Mouse (Mus musculus): ENCODE results near the gene Ipo11.

The Ipo11 gene

DNA sequence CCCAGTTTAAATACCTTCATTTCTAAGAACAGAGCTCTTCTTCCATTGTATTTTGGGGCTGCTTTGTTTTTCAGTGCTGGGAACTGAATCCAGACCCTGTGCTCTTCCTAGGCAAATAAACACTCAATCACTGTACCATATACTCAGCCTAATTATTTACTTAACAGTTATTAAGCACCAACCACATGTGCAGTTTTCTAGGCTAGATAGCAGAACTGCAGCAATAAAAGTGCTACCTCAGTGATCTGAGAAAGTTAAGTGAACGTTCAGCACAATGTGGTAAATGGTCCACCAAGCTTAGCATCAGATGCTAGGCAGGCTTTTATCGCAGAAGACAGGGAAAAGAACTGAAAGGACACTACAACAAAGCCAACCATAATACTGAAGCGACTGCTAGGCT, 32.1 kb downstream of the Ipo11 start:
- no peak for DNase-seq (ENCODE audit: low spot score in 2 of 2)

DNA sequence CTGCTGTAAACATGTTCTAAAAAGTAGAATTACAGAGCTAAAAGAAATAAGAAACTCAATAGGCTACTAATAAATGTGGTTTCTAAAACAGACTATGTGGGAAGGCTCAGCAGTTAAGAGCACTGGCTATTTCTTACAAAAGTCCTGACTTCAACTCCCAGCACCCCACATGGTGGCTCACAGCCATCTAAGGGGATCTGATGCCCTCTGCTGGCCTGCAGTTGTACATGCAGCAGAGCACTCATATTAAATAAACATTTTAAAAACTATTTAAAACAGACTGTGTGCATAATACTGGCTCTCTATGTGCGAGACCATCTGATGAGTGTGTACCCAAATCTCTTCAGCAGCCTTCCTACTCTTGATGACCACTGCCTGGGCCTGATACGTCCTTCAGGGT, 42.5 kb downstream of the Ipo11 start:
- peak in 1 of 2 experiments; percentile 47 for DNase-seq (ENCODE audit: low spot score in 2 of 2)

DNA sequence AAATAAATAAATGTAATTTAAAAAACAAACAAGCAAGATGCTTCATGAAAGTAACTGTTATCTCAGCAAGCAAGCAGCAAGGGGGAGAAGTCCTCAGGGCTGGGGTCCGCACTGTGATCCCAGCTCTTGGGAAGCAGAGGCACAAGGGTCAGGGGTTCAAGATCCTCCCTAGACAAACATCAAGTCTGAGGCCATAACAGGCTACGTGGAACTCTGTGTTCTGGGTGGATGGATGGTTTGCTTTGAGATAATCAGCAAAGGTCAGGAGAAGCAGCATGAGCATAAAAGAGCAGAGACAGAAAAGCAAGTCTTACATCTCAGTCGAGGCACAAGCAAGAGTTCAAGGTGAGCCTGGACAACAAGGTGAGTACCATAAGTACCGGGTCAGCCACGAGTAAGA, 43.1 kb downstream of the Ipo11 start:
- DNase-seq (ENCODE audit: low spot score in 2 of 2) = no peak

DNA sequence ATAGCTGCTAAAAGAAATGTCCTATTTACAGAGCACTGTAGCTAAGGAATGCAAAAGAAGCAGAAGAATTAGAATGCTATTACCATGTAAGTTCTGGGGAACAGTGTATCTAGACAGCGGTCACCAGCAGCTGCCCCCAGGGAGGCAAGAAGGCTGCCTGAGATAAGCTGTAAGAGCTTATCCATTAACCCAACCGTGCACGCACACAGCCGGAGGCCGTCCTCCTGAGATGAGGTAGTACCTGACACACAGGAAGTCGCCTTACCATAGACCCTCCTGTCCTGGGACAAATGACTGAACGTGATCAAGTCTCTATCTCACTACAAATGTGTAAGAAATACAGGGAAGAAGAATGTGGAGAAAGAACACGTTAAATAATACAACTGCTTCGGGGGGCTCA, 43.6 kb downstream of the Ipo11 start:
- peak; percentile 77 to 80 for DNase-seq (ENCODE audit: low spot score in 2 of 2)

DNA sequence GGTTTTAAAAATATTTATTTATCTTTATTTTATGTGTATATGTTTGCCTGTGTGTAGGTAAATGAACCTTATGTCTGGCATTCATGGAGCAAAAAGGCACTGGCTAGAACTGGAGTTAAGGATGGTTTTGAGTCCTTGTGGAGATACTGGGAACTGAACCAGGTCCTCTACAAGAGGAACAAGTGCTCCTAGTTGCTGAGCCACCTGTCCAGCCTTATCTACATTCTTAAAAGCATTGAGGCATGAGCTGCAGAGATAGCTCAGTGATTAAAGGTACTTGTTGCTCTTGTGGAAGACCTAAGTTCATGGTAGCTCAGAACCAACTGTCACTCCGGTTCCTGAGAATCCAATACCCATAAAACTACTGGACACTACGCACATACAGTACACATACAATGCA, 49.4 kb downstream of the Ipo11 start:
- DNase-seq (ENCODE audit: low spot score in 2 of 2) = no peak

DNA sequence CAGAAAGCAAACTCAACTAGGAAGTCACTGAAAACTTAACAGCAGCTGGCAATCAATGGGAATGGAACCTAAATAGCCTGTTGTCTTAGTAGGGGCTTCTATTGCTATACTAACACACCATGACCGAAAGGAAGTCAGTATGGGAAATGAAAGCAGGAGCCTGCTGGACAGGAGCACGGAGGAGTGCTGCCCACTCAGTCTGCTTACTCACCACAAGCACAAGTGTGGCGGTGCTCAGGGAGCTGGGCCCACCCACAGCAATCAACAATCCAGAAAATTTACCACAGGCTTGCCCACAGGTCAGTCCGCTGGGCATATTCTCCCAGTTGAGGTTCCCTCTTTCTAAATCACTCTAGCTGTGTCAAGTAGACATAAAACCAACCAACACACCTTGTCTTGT, 52.5 kb downstream of the Ipo11 start:
- DNase-seq (ENCODE audit: low spot score in 2 of 2) = no peak

DNA sequence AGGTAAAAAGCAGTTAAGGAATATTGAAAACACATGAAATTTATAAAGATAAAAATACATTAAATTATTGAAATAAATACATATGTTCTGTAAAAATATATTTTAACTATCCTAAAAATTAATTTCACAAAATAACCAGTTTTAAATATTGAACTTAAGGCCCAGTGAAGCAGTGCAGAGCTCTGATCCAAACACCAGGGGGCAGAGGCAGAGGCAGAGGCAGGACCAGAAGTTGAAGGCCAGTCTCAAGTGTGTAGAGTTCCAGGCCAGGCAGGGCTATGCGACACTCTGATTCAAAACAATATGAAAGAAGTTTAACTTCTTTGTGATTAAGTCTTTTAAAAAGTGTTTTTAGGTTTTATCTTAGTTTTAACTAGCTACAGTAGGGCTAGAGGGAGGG, 60.5 kb downstream of the Ipo11 start:
- DNase-seq (ENCODE audit: low spot score in 2 of 2) = no peak

DNA sequence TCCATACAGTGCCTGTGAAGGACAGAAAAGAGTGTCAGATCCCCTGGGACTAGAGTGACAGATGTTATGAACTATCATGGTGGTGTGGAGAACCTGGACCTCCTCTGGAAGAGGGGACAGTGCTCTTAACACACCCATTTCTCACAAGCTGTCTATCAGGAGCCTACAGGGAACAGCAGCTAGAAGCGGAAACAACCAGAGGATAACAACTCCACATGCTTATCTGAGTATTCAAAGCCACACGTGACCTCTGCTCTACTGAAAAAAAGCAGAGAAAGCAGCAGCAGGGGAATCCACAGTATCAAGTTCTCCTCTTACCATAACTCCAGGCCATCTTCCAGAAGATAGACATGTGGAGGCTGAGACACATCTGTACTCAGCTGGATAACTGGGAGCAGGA, 71.2 kb downstream of the Ipo11 start:
- DNase-seq (ENCODE audit: low spot score in 2 of 2) = no peak

DNA sequence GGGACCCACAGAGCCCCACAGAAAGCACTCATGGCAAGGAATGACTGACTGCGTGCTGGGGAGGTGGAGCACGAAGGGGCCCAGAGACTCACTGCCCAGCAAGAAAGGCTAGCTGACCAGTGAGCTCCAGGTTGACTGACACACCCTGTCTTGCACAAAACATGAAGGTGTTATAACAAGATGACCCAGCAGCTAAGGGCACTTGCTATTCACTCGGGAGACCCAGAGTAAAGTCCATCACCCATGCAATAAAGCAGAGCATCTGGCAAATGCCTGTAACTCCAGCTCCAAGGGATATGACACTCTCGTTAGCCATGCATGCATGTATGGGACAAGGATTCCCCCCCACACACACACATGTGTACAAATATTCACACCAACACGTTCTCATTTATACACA, 78.0 kb downstream of the Ipo11 start:
- no peak for DNase-seq (ENCODE audit: low spot score in 2 of 2)

DNA sequence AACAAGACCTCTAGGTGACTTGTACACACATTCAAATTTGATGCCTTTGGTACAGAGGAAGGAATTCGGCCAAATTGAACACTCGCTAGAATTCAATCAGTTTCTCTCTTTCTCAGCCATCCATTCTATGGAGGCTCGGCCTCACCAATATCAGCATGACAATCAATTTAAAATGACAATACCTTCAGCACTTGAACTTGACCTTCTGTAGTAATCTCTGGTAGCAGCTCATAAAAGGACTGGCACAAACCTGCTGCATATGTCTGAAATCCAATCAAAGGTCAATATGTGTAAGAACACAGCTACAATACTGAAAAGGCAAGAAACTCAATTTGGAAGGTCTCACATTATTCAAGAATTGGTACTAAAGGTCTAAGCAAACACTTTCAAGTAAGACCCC, 80.2 kb downstream of the Ipo11 start:
- DNase-seq (ENCODE audit: low spot score in 2 of 2) = no peak

DNA sequence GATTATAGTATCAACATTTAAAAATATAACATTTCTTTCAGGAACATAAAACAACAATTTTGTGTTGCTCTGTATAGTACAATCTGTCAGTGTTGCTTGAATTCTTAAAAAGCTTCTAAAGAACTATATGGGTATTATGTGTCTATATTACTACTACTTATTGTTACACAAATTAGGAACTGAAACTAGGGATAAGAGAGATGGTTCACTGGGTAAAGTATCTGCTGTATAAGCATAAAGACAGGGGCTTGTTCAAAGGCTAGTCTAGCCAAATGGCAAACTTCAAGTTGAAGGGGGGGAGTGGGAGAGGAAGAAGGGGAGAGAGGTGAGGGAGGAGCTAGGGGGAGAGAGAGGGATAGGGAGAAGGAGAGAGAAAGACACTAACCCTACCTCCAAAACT, 89.2 kb downstream of the Ipo11 start:
- no peak for DNase-seq (ENCODE audit: low spot score in 2 of 2)

DNA sequence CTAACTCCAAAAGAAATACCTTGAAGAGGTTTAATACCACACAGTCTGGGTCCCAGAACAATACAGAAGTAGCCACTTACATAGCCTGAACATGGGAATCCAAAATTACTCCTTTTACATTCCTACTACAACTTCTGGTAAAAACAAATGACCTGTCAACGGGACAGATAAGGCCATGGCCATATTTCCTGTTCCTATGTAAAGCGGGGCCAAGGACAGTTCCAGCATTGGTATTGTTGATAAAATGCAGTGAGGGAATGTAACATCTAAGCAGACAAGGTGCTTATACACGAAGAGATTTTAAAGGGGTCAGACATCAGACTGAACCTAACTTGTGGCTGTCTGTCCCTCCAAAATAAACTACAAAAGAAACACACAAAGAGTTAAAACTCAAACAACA, 91.8 kb downstream of the Ipo11 start:
- DNase-seq (ENCODE audit: low spot score in 2 of 2) = no peak

DNA sequence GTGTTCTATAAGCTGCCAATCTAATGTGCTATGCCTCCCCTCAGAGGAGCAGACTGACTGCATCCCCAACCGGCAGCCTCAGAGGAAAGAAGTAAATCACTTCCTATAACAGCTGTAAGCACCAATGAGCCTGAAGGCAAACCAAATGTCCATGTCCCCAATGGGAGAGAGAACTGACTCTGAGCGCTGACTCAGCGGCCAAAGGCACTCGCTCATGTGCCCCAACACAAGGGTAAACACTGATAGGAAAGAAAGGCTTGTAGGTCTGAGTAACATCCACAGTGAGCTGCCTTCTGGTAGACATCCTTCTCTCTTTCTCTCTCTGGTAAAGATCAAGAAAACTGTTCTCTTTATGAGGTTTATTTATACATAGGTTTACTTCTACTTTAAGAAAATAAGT, 94.2 kb downstream of the Ipo11 start:
- no peak for DNase-seq (ENCODE audit: low spot score in 2 of 2)

DNA sequence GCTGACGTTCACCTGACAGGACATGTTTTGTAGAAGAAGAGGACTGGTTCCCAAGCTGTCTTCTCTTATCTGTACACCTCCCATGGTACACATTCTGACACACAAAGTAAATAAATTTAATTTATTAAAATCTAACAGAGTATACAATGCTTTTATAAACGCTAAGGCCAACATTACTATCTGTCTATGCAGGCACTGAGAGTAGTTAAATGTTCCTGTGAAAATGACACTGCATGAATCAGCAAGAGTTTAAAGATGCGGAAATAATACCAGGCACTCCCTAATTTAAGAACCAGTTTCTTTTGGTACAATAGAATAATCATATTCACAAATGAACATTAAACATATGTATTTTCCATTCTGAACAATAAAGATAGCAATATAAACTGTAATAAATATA, 98.0 kb downstream of the Ipo11 start:
- DNase-seq (ENCODE audit: low spot score in 2 of 2) = no peak

DNA sequence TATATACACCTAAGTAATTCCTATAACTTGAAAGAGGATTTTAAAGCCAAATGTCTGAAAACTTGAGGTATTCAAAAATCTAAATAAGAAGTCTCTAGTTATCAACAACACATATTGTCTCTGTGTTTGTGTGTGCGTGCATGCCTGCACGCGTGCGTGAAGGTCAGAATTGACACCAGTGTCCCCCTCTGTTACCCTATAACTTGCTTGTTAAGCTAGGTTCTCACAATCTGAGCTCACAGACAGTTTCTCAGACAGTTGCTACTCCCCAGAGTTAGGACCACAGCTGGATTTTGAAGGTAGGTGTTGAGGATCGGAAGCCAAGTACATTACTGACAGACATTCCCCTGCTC, 100.3 kb downstream of the Ipo11 start:
- no peak for DNase-seq (ENCODE audit: low spot score in 2 of 2)

DNA sequence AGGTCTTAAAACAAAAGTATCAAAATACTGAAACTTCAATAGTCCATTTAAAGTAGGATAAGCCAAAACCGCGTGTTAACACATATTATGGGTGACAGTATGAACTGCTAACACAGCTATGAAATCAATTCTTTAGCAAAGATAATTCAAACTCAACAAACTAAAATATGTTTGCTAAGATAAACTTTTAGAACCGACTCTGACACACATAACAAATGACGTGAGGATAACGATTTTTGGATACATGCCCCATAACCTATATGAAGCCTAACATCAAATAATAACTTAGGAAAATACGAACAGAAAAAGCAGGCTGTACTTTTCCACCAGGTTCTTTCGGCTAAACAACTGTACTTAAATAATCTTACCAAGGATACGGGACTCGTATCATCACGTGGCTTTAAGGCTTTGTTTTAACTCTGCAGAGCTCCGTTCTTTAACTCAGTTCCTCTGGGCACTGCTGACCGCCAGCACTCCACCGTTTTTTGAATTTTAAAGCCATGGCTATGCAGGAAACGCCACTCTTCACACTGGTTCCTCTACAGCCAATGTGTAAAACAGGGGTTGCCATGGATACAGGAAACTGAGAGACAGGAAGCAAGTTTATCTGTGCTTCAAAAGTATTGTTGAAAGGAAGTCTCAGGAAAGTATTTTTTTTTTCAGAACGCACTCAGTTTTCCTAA, 100.8 kb downstream of the Ipo11 start:
- DNase-seq (ENCODE audit: low spot score in 2 of 2) = peak in 1 of 2 experiments; percentile 20

DNA sequence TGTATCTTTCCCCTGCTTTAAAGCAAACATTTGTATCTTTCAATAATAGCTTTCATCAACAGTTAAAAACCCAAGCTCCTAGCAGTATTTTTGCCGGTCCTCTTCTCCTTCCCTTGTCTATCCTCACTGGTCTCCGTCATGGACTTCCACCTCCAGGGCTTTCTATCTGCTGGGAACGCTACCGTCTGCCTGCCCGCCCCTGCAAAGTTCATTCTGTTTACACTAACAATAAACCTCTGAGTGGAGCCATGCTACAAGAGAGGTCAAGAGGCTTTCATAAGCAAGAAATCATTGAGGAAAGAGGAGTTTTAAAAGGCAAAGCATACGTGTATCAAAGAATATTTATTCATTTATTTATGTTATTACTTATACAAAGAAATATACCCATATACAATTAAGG, 106.7 kb downstream of the Ipo11 start:
- no peak for DNase-seq (ENCODE audit: low spot score in 2 of 2)

DNA sequence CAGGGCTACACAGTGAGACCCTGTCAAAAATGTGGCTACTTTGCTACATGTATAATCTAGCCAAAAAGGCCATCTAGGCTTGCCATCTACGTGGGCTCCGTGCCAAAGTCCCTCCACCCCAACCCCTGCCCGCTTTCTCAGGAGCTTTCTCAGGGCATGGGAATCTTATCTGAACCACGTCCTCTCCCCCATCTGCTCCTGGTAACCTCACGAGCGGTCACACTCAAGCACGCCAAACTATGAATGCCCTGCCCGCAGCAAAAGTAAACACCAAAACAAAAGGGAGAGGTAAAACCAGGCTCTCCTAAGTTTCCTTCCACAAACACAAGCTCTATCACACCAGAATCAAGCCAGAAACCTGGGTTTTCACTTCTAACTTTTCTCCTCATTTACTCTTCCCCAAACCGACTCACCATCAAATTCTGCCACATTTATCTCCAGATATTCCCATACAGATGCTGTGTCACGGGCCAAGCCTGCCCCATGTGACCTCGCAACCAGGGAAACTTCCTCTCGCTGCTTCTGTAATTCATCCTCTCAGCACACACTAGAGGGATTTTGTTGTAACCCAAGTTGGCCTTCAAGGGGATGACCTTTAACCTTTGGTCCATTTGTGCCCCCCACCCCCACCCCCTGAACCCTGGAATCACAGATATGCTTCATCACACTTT, 107.3 kb downstream of the Ipo11 start:
- DNase-seq (ENCODE audit: low spot score in 2 of 2) = no peak

DNA sequence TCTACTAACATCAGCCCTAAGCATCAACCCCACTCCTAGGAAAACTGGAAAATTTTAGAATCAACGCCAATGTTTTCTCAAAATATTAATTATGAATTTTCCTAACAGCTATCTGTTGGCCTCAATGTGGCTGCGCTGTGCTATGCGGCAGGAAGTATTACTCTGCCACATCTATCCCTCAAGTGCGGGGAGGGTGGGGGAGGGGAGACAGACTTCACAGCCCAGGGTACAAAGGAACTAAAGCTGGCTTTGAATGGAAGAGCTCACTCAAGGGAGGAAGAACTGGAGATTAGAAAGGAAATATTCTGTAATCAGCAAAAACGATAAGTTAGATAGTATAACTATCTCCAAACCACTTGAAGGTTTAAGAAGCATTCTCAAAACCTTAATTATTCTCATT, 111.1 kb downstream of the Ipo11 start:
- DNase-seq (ENCODE audit: low spot score in 2 of 2) = no peak

DNA sequence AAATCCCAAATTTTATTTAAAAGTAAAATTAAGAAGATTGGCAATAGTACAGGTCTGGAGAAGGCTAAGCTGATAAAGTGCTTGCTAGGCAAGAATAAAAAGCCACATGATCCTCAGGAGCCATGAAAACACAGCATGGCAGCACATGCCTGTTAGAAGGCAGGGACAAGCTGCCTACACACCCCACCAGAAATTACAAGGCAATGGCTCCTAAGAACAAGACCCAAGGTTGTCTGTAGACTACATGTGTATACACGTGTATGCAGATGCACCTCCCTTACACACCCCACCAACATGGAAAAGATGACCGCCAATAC, 112.9 kb downstream of the Ipo11 start:
- DNase-seq (ENCODE audit: low spot score in 2 of 2) = no peak

DNA sequence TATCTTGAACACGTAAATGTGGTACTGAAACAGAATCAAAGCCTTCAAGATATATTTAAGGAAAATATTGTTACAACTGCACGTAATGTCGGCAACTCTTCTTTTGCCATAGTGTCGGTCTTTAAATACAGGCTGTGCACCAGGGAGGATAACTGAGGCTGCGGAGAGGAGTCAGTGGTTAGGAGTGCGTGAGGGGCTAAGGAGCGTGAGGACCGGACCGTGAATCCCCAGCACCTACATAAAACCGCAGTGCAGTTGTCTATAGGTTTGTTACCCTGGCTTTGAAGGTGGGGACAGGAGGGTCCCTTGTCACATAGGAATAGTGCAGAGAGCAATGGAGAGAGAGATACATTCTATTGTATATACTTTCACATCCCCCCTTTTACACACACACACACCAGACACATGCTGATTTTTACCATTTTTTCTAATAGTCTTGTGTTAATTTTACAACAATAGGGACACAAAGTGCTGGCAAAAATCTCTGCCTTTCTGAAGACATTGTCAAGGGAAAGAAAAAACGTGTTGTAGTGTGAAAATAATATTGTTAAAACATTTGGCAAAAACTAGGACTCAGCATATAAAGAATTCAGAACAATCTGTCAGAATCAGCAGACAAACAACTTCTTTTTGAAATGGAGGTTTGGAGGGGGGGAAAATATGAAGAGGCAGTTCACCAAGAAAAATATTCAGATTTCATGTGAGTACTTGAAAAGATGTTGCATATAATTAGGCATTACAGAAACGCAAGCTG, 113.5 kb downstream of the Ipo11 start:
- DNase-seq (ENCODE audit: low spot score in 2 of 2) = no peak

DNA sequence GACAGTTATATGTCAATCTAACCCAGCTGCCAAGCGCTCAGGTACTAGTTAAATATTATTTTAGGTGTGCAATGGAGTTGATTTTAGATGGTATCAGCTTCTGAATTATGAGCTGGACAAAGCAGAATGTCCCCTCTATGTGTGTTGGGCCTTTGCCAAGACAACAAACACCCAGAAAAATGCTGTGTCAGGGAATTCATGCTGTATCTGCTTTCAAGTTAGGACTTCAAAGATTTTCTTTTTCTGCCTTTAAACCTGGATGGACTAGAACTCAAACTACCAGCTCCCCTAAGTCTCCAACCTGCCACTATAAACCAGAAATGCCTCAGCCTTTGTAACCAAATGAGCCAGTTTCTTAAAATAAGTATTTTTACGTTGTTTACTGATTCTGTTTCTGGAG, 116.6 kb downstream of the Ipo11 start:
- DNase-seq (ENCODE audit: low spot score in 2 of 2) = no peak

DNA sequence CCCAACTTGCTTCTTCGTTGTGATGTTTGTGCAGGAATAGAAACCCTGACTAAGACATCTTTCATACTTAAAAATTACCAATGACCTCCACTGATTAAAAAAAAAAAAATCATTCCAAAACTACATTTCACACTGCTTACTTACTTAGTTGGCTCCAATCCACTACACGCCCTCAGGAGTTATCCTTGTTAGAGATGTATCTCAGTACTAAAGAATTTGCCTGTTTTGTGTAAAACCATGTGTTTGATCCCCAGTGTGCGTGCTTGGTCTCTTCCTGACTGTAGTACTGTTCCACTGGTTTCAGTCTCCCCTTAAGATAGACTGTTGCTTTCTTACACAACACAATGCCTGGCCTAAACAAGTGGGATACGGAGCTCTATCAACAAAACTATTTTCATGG, 117.0 kb downstream of the Ipo11 start:
- no peak for DNase-seq (ENCODE audit: low spot score in 2 of 2)

Measured in spleen, postnatal 4 days (tissue).